Mouse (Mus musculus) limb, embryonic 12.5 days (tissue): ENCODE results near the gene Cntnap2. TPM values are rescaled to one million over a fixed set of nuclear protein-coding genes. Genes with fewer than 3 reads are reported as not detected.

Experiments
- ATAC-seq: fragments of 200-750 bp; cut with Nextera tagmentation; 2 replicates; pipeline ENCODE4 v1.8.0; 2017; ENCODE audit warnings: low read depth, moderate TSS enrichment; ENCODE audit not compliant: insufficient number of reproducible peaks, insufficient read depth, low FRiP score, low TSS enrichment
- H3K27ac ChIP-seq: fragments of 300-500 bp; sonication (generic); 2 replicates; pipeline ENCODE4 v1.5.1; 2016; ENCODE audit warnings: mild to moderate bottlenecking, moderate library complexity
- H3K27me3 ChIP-seq: fragments of 300-500 bp; sonication (generic); 2 replicates; pipeline ENCODE4 v1.6.1; 2016; ENCODE audit warnings: mild to moderate bottlenecking, moderate library complexity
- H3K36me3 ChIP-seq: fragments of 300-500 bp; sonication (generic); 2 replicates; pipeline ENCODE4 v1.6.1; 2016; ENCODE audit warnings: mild to moderate bottlenecking, moderate library complexity
- H3K4me1 ChIP-seq: fragments of 300-500 bp; sonication (generic); replicated peaks from 2 replicates; pipeline ENCODE4 v1.6.1; 2016
- H3K4me2 ChIP-seq: fragments of 300-500 bp; sonication (generic); 2 replicates; pipeline ENCODE4 v1.6.1; 2016; ENCODE audit warnings: mild to moderate bottlenecking, moderate library complexity
- H3K4me3 ChIP-seq: fragments of 300-500 bp; sonication (generic); replicated peaks from 2 replicates; pipeline ENCODE4 v1.5.1; 2016; ENCODE audit warnings: mild to moderate bottlenecking
- H3K9ac ChIP-seq: fragments of 300-500 bp; sonication (generic); replicated peaks from 2 replicates; pipeline ENCODE4 v1.6.1; 2016; ENCODE audit warnings: mild to moderate bottlenecking, moderate library complexity
- H3K9me3 ChIP-seq: fragments of 300-500 bp; sonication (generic); 2 replicates; pipeline ENCODE4 v1.6.1; 2016; ENCODE audit warnings: mild to moderate bottlenecking, moderate library complexity
- WGBS: fragments of 180-500 bp; shearing (Covaris S2); methylation state at CpG from one replicate; pipeline ENCODE4 v1.1.7; 2016; 5-methylcytosine and 5-hydroxymethylcytosine counted together
- polyA plus RNA-seq: library from polyadenylated mRNA; unstranded; fragments of >200 nt; fragmentation: Nextera tagmentation; extraction: Ambion mirVana; gene quantifications from 2 replicates; pipeline ENCODE4 v1.2.1, GENCODE M21; 2016

The Cntnap2 gene
- polyA plus RNA-seq, 1 experiment from 2014 or later: 1.6 TPM

DNA sequence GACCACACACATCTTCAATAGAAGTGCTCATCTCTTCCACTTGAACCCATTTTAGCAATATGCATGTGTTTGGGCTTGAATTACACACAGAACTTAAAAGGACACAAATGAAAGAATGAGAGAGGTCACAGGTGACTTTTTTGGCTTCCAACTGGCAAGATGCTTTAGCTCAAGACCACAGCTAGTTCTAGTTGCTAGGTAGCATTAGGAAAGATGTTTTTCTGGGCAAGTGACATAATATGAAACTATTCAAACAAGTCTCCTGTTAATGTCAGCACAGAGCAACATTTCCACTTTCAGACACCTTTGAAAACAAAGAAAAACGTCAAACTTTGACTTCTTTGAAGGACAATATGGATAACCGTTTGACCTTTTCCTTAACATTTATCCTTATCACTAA is 1657.4 kb downstream of the Cntnap2 start:
- H3K27ac ChIP-seq: no peak overlapping the region
- H3K4me2 ChIP-seq: no peak overlapping the region
- H3K27me3 ChIP-seq: no peaks in the 10 kb centered on the region
- H3K36me3 ChIP-seq: no peaks in the 10 kb centered on the region
- no peak for ATAC-seq
- no peaks in the 10 kb centered on the region for H3K9me3 ChIP-seq
- 82% methylated on average over 2 of the region's 2 CpGs for WGBS
- H3K4me1 ChIP-seq: no peaks in the 10 kb centered on the region
- H3K9ac ChIP-seq: no peak overlapping the region
- H3K4me3 ChIP-seq: no peak overlapping the region

DNA sequence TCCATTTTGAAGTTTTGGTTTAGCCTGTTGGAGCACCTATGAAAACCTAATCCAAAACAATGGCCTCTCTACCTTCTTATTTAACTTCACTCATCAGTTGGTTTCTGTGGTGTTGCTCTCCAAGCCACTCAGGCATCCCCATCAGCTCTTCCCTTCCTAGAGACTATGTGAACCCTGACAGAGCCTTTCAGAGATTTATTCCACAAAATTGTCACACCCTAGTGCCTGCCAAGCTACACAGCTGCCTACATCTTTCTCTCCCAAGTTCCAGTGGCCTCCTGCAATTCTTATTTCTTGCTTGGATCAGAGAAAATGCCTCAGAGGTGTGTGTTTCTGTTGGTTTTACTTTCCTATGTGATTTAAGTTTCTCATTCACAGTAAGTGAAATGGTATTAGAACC is 1674.6 kb downstream of the Cntnap2 start:
- Histone ChIP-seq H3K9ac (no peak overlapping the region), H3K36me3 (no peaks in the 10 kb centered on the region), H3K27ac (no peak overlapping the region), H3K27me3 (no peaks in the 10 kb centered on the region), H3K4me1 (no peaks in the 10 kb centered on the region), H3K4me3 (no peak overlapping the region), H3K9me3 (no peaks in the 10 kb centered on the region), H3K4me2 (no peak overlapping the region)
- no peak for ATAC-seq

DNA sequence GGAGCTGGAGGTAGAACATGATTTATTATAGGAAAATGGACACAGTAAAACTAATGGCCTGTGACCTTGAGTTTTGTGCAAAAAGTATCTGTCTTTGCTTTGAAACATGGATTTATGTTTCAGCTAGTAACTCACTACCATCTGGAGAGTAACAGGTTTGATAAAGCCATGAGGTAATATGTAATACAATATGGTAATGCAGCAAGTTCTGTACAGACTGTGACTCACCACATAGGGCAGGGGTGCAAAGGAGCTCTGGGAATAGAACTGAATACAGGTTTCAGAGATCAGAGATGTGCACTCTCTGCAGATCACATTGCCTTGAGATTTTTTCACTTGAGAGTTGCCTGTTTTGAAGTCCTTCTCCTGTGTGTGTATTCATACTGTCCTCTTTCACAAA is 1689.3 kb downstream of the Cntnap2 start:
- Histone ChIP-seq H3K36me3 (no peaks in the 10 kb centered on the region), H3K9ac (no peak overlapping the region), H3K27me3 (no peaks in the 10 kb centered on the region), H3K9me3 (no peaks in the 10 kb centered on the region), H3K4me2 (no peak overlapping the region), H3K4me1 (no peaks in the 10 kb centered on the region), H3K27ac (no peak overlapping the region), H3K4me3 (no peak overlapping the region)
- ATAC-seq: no peak

DNA sequence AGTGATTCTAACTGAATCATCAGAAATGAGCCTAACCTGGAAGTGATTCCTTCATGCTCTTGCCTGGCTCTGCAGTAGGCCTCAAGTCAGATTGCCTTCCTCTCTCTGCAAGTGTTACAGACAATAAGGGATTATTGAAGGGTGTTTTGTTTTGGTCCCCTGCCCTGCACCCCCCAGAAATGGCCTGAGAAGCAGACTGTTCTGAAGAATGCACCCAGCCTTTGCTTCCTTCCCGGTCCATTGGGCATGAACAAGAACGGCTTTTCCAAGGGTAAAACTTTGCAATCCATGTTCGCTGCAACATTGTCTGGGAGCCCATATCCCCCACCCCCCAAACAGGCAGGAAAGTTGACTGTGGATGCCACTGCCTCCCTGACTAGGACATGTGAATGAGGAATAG is 1704.3 kb downstream of the Cntnap2 start:
- Histone ChIP-seq H3K4me2 (no peak overlapping the region), H3K27me3 (no peaks in the 10 kb centered on the region), H3K36me3 (no peaks in the 10 kb centered on the region), H3K4me3 (no peak overlapping the region), H3K9me3 (no peaks in the 10 kb centered on the region), H3K27ac (no peak overlapping the region), H3K9ac (no peak overlapping the region), H3K4me1 (no peaks in the 10 kb centered on the region)
- ATAC-seq: no peak
- WGBS: 80% methylated on average over 3 of the region's 3 CpGs

DNA sequence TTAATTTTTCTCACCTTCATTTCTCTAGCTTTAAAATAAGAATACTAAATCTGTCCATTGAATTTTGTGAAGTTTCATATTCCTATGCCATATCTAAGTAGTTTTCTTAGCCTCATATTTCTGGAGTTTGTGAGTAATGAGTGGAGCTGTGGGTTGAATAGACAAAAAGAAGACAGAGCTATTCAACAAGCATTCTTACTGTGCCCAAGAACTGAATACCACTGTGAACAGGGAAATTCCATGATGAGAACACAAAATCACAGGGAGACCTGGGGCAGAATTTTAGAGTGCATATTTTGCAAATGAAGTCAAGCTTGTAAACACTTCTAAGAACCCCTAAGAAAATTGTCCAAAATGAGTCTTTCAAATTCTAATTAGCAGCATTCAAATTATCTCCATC is 1715.4 kb downstream of the Cntnap2 start:
- Histone ChIP-seq H3K36me3 (no peaks in the 10 kb centered on the region), H3K9me3 (no peaks in the 10 kb centered on the region), H3K9ac (no peak overlapping the region), H3K27ac (no peak overlapping the region), H3K4me1 (no peaks in the 10 kb centered on the region), H3K4me2 (no peak overlapping the region), H3K4me3 (no peak overlapping the region), H3K27me3 (no peaks in the 10 kb centered on the region)
- no peak for ATAC-seq

DNA sequence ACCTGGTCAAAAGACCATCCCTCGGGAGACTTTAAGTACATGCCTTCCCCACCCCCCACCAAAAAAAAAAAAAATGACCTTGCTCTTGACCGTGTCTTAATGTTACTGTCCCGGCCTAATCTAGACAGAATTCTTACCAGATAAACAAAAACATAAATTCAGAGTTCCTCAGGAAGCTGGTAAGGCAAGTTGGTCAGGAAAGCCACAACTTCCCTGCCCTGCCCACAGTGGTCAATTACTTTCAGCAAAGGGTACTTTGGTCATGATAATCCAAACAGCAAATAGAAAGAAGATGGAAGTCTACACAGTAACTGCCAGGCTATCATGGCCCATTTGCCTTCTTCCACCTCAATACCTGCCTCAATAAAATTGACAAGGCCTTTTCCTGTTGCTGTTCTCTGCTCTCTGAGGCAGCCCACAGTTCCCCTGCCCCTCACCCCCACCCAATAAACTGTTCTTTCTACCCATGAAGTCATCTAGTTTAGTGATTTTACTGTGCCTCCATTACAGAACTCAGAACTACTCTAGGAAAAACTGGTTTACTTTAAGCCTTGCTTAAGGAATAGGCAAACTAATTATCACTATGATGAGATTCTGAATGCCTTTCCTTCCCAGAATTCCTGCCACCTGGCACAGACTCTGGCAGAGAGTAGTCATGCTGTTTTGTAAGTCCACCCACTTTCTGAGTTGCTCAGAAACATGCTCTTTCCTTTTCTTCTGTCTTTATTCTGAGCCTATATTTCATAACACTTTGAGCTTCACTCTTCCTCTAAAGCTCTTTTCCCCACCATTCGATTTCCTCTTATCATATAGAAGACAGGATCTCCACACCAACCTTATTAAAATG is 1743.3 kb downstream of the Cntnap2 start:
- Histone ChIP-seq H3K4me2 (no peak overlapping the region), H3K4me3 (no peak overlapping the region), H3K27ac (no peak overlapping the region), H3K4me1 (no peaks in the 10 kb centered on the region), H3K36me3 (no peaks in the 10 kb centered on the region), H3K9me3 (0 out of 2 replicates have a peak, but pooled peaks cover 4% of the 10 kb centered on the region), H3K27me3 (no peaks in the 10 kb centered on the region), H3K9ac (no peak overlapping the region)
- 80% methylated on average over 4 of the region's 4 CpGs for WGBS
- no peak for ATAC-seq

DNA sequence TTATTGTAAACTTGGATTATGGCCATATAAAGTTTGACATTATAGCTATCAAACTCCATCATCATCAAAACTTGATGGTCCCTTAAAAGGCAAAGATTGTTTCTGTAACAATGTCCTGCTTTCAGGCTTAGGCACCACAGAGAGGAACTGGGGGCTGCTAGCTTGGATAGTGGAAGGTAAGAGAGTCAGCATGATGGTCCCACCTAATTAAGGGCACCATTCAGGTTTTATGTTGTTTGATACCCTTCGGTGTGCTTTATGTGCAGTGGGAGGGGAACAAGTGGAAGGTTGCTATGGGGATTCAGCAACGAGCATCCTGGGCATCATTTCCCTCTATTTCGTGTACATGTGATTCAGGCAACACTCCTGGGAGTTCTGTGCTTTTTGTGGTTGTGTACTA is 1797.5 kb downstream of the Cntnap2 start:
- no peak for ATAC-seq
- Histone ChIP-seq H3K4me1 (0 out of 2 replicates have a peak, but pooled peaks cover 2% of the 10 kb centered on the region), H3K27me3 (peaks cover 4% of the 10 kb centered on the region; the same call in 1 of the 2 replicates), H3K4me3 (no peak overlapping the region), H3K9me3 (no peaks in the 10 kb centered on the region), H3K27ac (no peak overlapping the region), H3K36me3 (no peaks in the 10 kb centered on the region), H3K4me2 (no peak overlapping the region), H3K9ac (no peak overlapping the region)
- WGBS: 54% methylated on average over 3 of the region's 3 CpGs

DNA sequence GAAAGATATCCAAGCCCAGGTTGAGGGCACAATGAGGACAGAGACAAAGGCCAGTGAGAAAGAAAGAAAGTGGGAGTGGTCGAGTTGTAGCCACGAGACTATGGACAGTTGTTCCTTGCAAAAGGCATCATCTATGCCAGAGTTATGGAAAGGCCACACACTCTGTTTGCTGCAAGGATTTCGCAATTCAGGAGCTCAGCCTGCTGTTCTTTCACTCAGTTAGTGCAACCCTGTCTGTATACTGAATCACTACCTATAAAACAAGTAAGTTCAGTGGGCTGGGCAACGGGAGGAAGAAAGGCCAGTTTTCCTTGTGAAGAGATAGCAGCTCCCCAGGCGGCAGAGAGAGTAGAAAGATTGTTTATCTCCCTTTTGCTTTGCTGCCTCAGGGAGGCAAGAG is 1801.9 kb downstream of the Cntnap2 start:
- WGBS: 30% methylated on average over 5 of the region's 5 CpGs
- ATAC-seq: no peak
- H3K4me2 ChIP-seq: no peak overlapping the region
- no peak overlapping the region for H3K9ac ChIP-seq
- H3K4me1 ChIP-seq: 0 out of 2 replicates have a peak, but pooled peaks cover 2% of the 10 kb centered on the region
- H3K4me3 ChIP-seq: no peak overlapping the region
- peaks cover 15% of the 10 kb centered on the region; the same call in 1 of the 2 replicates for H3K27me3 ChIP-seq
- no peaks in the 10 kb centered on the region for H3K36me3 ChIP-seq
- no peaks in the 10 kb centered on the region for H3K9me3 ChIP-seq
- H3K27ac ChIP-seq: no peak overlapping the region

DNA sequence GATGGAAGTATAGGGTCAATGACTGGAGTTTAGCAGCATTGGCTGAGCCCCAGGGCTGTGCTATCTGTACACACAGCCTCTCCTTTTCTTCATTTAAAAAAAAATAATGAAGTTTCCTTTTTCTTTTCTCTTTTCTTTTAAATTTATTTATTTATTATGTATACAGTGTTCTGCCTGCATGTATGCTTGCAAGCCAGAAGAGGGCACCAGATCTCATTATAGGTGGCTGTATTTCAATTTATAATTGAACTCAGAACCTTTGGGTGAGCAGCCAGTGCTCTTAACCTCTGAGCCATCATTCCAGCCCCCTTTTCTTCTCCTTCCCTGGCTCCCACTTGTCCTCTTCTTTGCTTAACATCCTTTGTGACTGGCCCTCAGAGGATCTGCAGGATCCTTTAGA is 1807.2 kb downstream of the Cntnap2 start:
- no peaks in the 10 kb centered on the region for H3K9me3 ChIP-seq
- no peaks in the 10 kb centered on the region for H3K36me3 ChIP-seq
- no peak overlapping the region for H3K4me3 ChIP-seq
- no peak overlapping the region for H3K9ac ChIP-seq
- no peak overlapping the region for H3K4me2 ChIP-seq
- no peaks in the 10 kb centered on the region for H3K4me1 ChIP-seq
- H3K27me3 ChIP-seq: peaks cover 12% of the 10 kb centered on the region; the same call in 1 of the 2 replicates
- H3K27ac ChIP-seq: no peak overlapping the region
- no peak for ATAC-seq

DNA sequence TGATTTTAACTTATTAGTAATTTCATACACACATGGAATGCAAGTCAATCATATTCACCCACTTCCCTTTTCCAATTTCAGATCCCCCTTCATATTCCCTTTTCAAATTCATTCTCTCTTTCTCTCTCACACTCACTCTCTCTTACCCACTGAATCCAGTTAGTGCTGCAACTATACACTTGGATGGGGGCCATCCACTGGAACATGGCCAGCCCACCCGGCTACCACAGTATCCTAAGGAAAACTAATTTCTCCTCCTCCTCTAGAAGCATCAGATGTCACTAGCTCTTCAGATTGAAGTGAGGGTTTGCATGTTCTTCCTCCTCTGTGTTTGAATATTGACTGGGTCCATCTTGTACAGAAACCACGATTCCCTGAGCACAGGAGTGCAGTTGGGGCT is 1827.1 kb downstream of the Cntnap2 start:
- no peak overlapping the region for H3K27ac ChIP-seq
- H3K36me3 ChIP-seq: no peaks in the 10 kb centered on the region
- H3K4me1 ChIP-seq: no peaks in the 10 kb centered on the region
- no peaks in the 10 kb centered on the region for H3K9me3 ChIP-seq
- no peaks in the 10 kb centered on the region for H3K27me3 ChIP-seq
- ATAC-seq: no peak
- no peak overlapping the region for H3K4me3 ChIP-seq
- 69% methylated on average over 2 of the region's 2 CpGs for WGBS
- no peak overlapping the region for H3K9ac ChIP-seq
- no peak overlapping the region for H3K4me2 ChIP-seq

DNA sequence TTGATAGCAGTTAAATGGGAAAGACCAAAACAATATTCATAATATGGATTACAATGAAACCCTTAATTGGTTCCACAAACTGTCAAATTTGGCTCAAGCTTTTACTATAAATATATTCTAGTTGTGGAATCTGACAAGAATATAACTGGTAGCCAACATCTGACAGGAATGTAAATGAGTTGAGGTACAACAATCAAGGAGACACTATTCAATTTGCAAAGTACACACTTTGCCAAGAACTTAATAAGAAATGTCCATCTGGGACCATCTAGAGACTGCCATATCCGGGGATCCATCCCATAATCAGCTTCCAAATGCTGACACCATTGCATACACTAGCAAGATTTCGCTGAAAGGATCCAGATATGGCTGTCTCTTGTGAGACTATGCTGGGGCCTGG is 1850.0 kb downstream of the Cntnap2 start:
- no peak for ATAC-seq
- 84% methylated on average over 2 of the region's 2 CpGs for WGBS
- Histone ChIP-seq H3K27me3 (no peaks in the 10 kb centered on the region), H3K27ac (no peak overlapping the region), H3K9me3 (no peaks in the 10 kb centered on the region), H3K9ac (no peak overlapping the region), H3K4me2 (no peak overlapping the region), H3K4me1 (no peaks in the 10 kb centered on the region), H3K36me3 (no peaks in the 10 kb centered on the region), H3K4me3 (no peak overlapping the region)

DNA sequence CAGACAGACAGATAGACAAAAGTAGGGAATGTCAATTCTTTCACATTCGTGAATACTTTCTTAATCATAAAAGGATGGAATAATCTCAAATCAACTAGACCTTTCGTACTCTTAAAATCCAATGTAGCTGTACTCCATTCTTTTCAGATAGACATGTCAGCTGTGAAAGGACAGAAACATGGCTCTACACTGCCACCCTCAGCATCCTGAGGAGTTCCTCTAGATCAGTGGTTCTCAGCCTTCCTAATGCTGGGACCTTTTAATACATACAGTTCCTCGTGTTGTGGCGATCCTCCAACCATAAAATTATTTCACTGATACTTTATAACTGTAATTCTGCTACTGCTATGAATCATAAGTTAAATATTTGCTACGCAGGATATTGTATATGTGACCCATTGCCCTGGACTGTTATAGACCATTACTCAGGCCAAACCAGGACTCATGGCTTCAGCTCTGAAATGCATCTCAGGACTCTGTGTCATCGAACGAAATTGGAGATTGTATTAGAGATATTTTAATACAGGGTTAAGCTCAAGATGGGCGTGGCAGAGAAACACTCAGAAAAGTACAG is 1859.6 kb downstream of the Cntnap2 start:
- H3K9ac ChIP-seq: no peak overlapping the region
- no peak overlapping the region for H3K27ac ChIP-seq
- 79% methylated on average over 8 of the region's 8 CpGs for WGBS
- H3K4me1 ChIP-seq: no peaks in the 10 kb centered on the region
- no peaks in the 10 kb centered on the region for H3K27me3 ChIP-seq
- no peak overlapping the region for H3K4me3 ChIP-seq
- H3K9me3 ChIP-seq: no peaks in the 10 kb centered on the region
- H3K36me3 ChIP-seq: no peaks in the 10 kb centered on the region
- H3K4me2 ChIP-seq: no peak overlapping the region
- ATAC-seq: no peak
